Mouse (Mus musculus): Measurements from ENCODE around the gene Fbxo34. TPM values are rescaled to one million over a fixed set of nuclear protein-coding genes. Genes with fewer than 3 reads are reported as not detected.

The Fbxo34 gene
- polyA plus RNA-seq, 1 experiment from 2014 or later: 25.2 TPM

GRCm38 (mm10) chr14:47510244-47510643, 60.0 kb downstream of the Fbxo34 start:
- H3K4me3 ChIP-seq: no peak overlapping the region
- DNase-seq (ENCODE audit: low spot score): no peak
- peaks cover 3% of the 10 kb centered on the region for H3K36me3 ChIP-seq
- H3K9me3 ChIP-seq (replicated peaks): no peaks in the 10 kb centered on the region
- 86% methylated on average over 4 of the region's 4 CpGs for WGBS
- H3K27me3 ChIP-seq (ENCODE audit: low read depth, poor library complexity, severe bottlenecking): no peaks in the 10 kb centered on the region
- H3K27ac ChIP-seq: no peak overlapping the region
- H3K4me1 ChIP-seq: no peaks in the 10 kb centered on the region

- Histone ChIP-seq H3K4me1 (no peaks in the 10 kb centered on the region), H3K9me3 (replicated peaks) (no peaks in the 10 kb centered on the region), H3K4me3 (no peak overlapping the region), H3K27ac (no peak overlapping the region), H3K36me3 (no peaks in the 10 kb centered on the region), H3K27me3 (ENCODE audit: low read depth, poor library complexity, severe bottlenecking) (no peaks in the 10 kb centered on the region)
- 95% methylated on average over 3 of the region's 3 CpGs for WGBS
- no peak for DNase-seq (ENCODE audit: low spot score)
Observed at GRCm38 (mm10) chr14:47513606-47514005, 63.4 kb downstream of the Fbxo34 start.

- no peak overlapping the region for H3K27ac ChIP-seq
- DNase-seq (ENCODE audit: low spot score): no peak
- H3K4me3 ChIP-seq: no peak overlapping the region
- H3K36me3 ChIP-seq: no peaks in the 10 kb centered on the region
- H3K27me3 ChIP-seq (ENCODE audit: low read depth, poor library complexity, severe bottlenecking): no peaks in the 10 kb centered on the region
- no peaks in the 10 kb centered on the region for H3K9me3 ChIP-seq (replicated peaks)
- no peaks in the 10 kb centered on the region for H3K4me1 ChIP-seq
- 71% methylated on average over 7 of the region's 7 CpGs for WGBS
Observed at GRCm38 (mm10) chr14:47514816-47515453, 64.7 kb downstream of the Fbxo34 start.

- Histone ChIP-seq H3K4me1 (no peaks in the 10 kb centered on the region), H3K4me3 (no peak overlapping the region), H3K9me3 (replicated peaks) (no peaks in the 10 kb centered on the region), H3K36me3 (no peaks in the 10 kb centered on the region), H3K27me3 (ENCODE audit: low read depth, poor library complexity, severe bottlenecking) (no peaks in the 10 kb centered on the region), H3K27ac (no peak overlapping the region)
- WGBS: 91% methylated on average over 8 of the region's 8 CpGs
- DNase-seq (ENCODE audit: low spot score): no peak
Observed at GRCm38 (mm10) chr14:47515636-47516035, 65.4 kb downstream of the Fbxo34 start.

GRCm38 (mm10) chr14:47516755-47517154, 66.5 kb downstream of the Fbxo34 start:
- no peak for DNase-seq (ENCODE audit: low spot score)
- Histone ChIP-seq H3K4me1 (no peaks in the 10 kb centered on the region), H3K27ac (no peak overlapping the region), H3K27me3 (ENCODE audit: low read depth, poor library complexity, severe bottlenecking) (no peaks in the 10 kb centered on the region), H3K9me3 (replicated peaks) (no peaks in the 10 kb centered on the region), H3K36me3 (no peaks in the 10 kb centered on the region), H3K4me3 (no peak overlapping the region)
- WGBS: 80% methylated on average over 6 of the region's 6 CpGs

GRCm38 (mm10) chr14:47518619-47519018, 68.4 kb downstream of the Fbxo34 start:
- DNase-seq (ENCODE audit: low spot score): no peak
- Histone ChIP-seq H3K27me3 (ENCODE audit: low read depth, poor library complexity, severe bottlenecking) (no peaks in the 10 kb centered on the region), H3K9me3 (replicated peaks) (no peaks in the 10 kb centered on the region), H3K4me1 (no peaks in the 10 kb centered on the region), H3K4me3 (no peak overlapping the region), H3K36me3 (no peaks in the 10 kb centered on the region), H3K27ac (no peak overlapping the region)
- 93% methylated on average over 6 of the region's 6 CpGs for WGBS

GRCm38 (mm10) chr14:47520751-47521449, 70.7 kb downstream of the Fbxo34 start:
- no peaks in the 10 kb centered on the region for H3K36me3 ChIP-seq
- H3K4me1 ChIP-seq: peaks cover 8% of the 10 kb centered on the region
- no peak overlapping the region for H3K27ac ChIP-seq
- no peaks in the 10 kb centered on the region for H3K27me3 ChIP-seq (ENCODE audit: low read depth, poor library complexity, severe bottlenecking)
- H3K4me3 ChIP-seq: no peak overlapping the region
- no peaks in the 10 kb centered on the region for H3K9me3 ChIP-seq (replicated peaks)
- WGBS: 86% methylated on average over 13 of the region's 13 CpGs
- no peak for DNase-seq (ENCODE audit: low spot score)

GRCm38 (mm10) chr14:47521609-47522008, 71.4 kb downstream of the Fbxo34 start:
- WGBS: 80% methylated on average over 1 of the region's 1 CpGs
- Histone ChIP-seq H3K4me3 (no peak overlapping the region), H3K9me3 (replicated peaks) (no peaks in the 10 kb centered on the region), H3K27ac (no peak overlapping the region), H3K4me1 (peaks cover 8% of the 10 kb centered on the region), H3K36me3 (no peaks in the 10 kb centered on the region), H3K27me3 (ENCODE audit: low read depth, poor library complexity, severe bottlenecking) (no peaks in the 10 kb centered on the region)
- no peak for DNase-seq (ENCODE audit: low spot score)

GRCm38 (mm10) chr14:47522301-47522700, 72.1 kb downstream of the Fbxo34 start:
- H3K4me3 ChIP-seq: no peak overlapping the region
- peaks cover 8% of the 10 kb centered on the region for H3K4me1 ChIP-seq
- DNase-seq (ENCODE audit: low spot score): no peak
- no peaks in the 10 kb centered on the region for H3K36me3 ChIP-seq
- 87% methylated on average over 7 of the region's 7 CpGs for WGBS
- no peaks in the 10 kb centered on the region for H3K9me3 ChIP-seq (replicated peaks)
- no peaks in the 10 kb centered on the region for H3K27me3 ChIP-seq (ENCODE audit: low read depth, poor library complexity, severe bottlenecking)
- H3K27ac ChIP-seq: no peak overlapping the region

GRCm38 (mm10) chr14:47525374-47525773, 75.2 kb downstream of the Fbxo34 start:
- H3K9me3 ChIP-seq (replicated peaks): no peaks in the 10 kb centered on the region
- no peaks in the 10 kb centered on the region for H3K27me3 ChIP-seq (ENCODE audit: low read depth, poor library complexity, severe bottlenecking)
- H3K27ac ChIP-seq: no peak overlapping the region
- peaks cover 12% of the 10 kb centered on the region for H3K36me3 ChIP-seq
- 84% methylated on average over 8 of the region's 8 CpGs for WGBS
- no peak for DNase-seq (ENCODE audit: low spot score)
- H3K4me3 ChIP-seq: no peak overlapping the region
- peaks cover 8% of the 10 kb centered on the region for H3K4me1 ChIP-seq

GRCm38 (mm10) chr14:47525861-47526260, 75.6 kb downstream of the Fbxo34 start:
- H3K4me1 ChIP-seq: peaks cover 8% of the 10 kb centered on the region
- peaks cover 15% of the 10 kb centered on the region for H3K36me3 ChIP-seq
- H3K27me3 ChIP-seq (ENCODE audit: low read depth, poor library complexity, severe bottlenecking): no peaks in the 10 kb centered on the region
- H3K4me3 ChIP-seq: no peak overlapping the region
- no peak overlapping the region for H3K27ac ChIP-seq
- DNase-seq (ENCODE audit: low spot score): no peak
- no peaks in the 10 kb centered on the region for H3K9me3 ChIP-seq (replicated peaks)
- WGBS: 94% methylated on average over 5 of the region's 5 CpGs

GRCm38 (mm10) chr14:47527833-47528232, 77.6 kb downstream of the Fbxo34 start:
- peaks cover 28% of the 10 kb centered on the region for H3K36me3 ChIP-seq
- H3K27ac ChIP-seq: no peak overlapping the region
- H3K4me3 ChIP-seq: no peak overlapping the region
- DNase-seq (ENCODE audit: low spot score): no peak
- no peaks in the 10 kb centered on the region for H3K27me3 ChIP-seq (ENCODE audit: low read depth, poor library complexity, severe bottlenecking)
- no peaks in the 10 kb centered on the region for H3K9me3 ChIP-seq (replicated peaks)
- WGBS: 88% methylated on average over 2 of the region's 2 CpGs
- peaks cover 8% of the 10 kb centered on the region for H3K4me1 ChIP-seq

- 81% methylated on average over 3 of the region's 3 CpGs for WGBS
Observed at GRCm38 (mm10) chr14:47528293-47528692, 78.1 kb downstream of the Fbxo34 start.

More at GRCm38 (mm10) chr14:47528293-47528692, 78.1 kb downstream of the Fbxo34 start:
- Histone ChIP-seq H3K4me3 (no peak overlapping the region), H3K27me3 (ENCODE audit: low read depth, poor library complexity, severe bottlenecking) (no peaks in the 10 kb centered on the region), H3K27ac (no peak overlapping the region), H3K36me3 (peaks cover 28% of the 10 kb centered on the region), H3K4me1 (peaks cover 9% of the 10 kb centered on the region), H3K9me3 (replicated peaks) (no peaks in the 10 kb centered on the region)
- no peak for DNase-seq (ENCODE audit: low spot score)
